Mouse (Mus musculus): ENCODE measurements around the gene Prep.
"Not testable (repeated sequence)": the region's sequence is repeated elsewhere in the genome, so short reads cannot be mapped to it uniquely, and the experiment has no call there.

Gene Prep

DNA sequence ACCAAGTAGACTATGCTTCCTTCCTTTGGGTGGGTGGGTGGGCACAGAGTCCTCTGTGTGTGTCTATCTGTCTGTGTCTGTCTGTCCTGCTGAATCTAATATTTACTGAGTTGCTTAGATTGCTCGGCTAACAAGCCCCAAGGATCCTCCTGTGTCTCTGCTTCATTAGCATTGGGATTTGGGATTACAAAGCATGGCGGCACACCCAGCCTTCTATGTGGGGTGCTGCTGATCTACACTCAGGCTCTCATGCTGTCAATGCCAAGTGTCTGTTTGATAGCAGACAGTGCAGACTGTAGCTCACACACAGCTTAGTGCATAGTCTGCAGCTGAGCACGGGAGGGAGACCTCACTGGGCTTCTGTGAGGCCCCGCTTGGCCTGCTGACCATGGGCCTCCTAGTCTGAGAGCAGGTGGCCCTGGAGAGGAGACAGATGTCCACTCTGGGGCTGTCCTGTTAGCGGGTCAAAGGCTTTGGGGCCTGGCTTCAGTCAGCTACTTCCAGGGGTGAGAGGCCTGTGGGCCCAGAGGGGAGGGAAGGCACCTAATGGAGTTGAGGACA is 8.6 kb downstream of the Prep start:
- no peak for DNase-seq (ENCODE audit: low spot score in 2 of 2)

DNA sequence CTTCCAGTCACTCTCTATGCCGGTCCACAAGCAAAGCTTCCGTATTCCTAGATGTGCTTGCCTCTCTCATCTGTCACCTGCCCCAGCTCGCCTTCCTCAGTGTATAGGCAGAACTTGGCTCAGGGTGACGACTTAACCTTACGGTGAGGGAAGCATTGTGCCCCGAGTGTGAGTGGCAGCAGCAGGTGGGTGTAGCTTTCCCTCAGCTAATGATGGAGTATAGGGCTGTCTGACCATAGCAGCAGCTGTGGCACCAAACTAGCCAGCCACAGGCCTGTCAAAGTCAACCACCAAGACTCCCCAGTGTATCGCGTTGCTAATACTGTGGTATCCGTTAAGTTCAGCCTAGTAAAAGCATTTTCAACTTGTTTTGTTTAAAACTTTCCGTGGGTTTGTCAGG is 9.6 kb downstream of the Prep start:
- no peak for DNase-seq (ENCODE audit: low spot score in 2 of 2)

DNA sequence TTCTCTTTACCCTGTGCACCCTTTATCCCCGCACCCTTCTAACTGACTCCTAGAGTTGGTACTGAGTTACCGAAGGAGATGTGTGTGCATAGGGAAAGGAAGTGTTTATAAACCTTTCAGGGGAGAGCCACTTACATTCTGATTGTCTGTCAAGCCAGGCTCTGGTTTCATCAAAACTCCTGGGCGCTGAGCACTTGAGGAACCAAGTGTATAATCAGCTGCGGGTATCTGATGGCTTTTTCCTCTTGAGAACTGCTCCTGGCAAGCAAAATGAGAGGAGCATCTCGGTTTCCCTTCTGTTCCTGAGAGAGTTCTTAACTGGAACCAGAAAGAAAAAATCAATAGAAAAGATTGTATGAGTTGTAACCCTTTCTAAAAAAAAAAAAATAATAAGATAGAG is 10.3 kb downstream of the Prep start:
- no peak for DNase-seq (ENCODE audit: low spot score in 2 of 2)

DNA sequence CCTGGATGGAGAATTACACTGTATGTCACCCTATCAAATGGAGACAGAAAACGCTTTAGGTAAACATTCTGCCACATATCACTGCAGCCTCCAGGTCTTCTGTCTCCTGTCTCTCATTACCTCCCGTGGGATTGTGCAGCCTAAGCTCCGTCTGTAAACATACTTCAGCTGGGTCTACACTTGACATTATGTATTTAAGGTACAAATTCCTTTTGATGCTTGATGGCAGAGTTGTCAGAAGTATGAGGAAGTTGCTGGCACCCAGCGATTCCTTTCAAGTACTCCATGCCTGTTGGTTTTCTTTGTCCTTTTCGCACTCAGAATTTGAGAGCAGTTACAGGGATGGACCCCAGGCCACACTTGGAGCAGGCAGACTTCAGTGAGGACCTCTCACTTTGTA is 12.8 kb downstream of the Prep start:
- no peak for DNase-seq (ENCODE audit: low spot score in 2 of 2)

DNA sequence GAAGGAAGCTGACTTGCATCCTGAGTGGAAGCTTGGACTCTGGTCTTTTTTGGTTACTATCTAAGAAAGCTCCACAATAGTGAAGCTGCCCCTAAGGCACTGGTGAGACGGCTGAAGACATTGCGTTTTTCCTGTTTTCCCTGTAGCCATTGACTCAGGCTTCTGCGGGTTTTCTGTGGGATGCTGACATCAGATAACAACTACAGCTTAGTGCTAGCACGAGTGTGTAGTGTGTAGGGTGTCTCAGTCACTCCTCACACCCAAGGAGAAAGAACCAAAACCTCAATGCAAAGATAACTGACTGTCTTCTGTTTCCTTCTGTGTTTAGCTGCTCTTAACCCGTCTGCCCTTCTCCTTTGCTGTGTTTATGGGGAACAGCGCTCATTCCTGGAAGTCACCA is 13.5 kb downstream of the Prep start:
- DNase-seq (ENCODE audit: low spot score in 2 of 2) = no peak

DNA sequence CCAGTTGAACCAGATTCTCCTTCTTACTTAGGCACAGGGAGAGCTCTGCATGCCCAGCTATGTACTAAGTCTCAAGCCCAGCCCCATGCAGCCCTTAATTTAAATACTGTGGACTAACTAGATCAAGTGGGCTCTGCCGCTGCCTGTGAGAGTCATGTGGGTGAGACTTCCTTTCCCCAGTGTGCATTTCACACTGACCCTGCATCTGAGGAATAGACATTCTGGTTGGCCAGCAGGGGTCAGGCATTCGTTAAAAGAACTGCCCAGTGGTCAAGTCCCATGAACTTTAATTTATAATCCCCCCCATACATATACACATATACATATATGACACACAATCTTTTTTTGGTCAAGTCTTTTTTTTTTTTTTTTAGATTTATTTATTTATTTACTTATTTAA is 15.7 kb downstream of the Prep start:
- DNase-seq (ENCODE audit: low spot score in 2 of 2) = peak in 1 of 2 experiments; percentile 10

DNA sequence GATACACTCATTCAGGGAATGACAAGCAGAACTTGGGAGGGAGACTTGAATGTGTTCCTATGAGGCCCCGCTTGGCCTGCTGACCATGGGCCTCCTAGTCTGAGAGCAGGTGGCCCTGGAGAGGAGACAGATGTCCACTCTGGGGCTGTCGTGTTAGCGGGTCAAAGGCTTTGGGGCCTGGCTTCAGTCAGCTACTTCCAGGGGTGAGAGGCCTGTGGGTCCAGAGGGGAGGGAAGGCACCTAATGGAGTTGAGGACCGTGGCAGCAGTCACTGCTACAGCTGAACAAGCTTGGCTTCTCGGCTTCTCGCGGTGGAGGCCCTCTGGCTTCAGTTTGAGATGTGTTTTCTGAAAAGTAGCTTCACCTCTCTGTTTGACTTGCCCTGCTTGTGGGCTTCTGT is 17.0 kb downstream of the Prep start:
- not testable (repeated sequence) for DNase-seq (ENCODE audit: low spot score in 2 of 2)

DNA sequence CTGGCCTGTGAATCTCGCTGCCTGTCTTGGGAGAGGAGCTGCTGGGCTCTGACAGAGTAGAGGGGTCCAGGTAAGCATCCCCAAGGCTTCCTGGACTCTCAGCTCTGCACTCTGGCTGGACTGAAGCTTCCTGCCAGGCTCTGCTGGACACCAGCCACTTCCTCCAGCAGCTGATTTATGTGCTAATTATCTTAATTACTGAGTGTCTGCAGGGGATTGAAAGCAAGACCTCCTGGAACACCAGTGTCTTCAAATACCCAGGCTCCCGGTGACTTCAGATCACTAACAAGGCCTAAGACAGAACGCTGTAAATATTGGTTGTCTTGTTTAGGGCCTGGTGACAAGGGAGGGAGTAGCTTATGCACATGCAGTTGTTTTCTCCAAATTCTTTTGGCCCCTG is 17.5 kb downstream of the Prep start:
- DNase-seq (ENCODE audit: low spot score in 2 of 2) = no peak

DNA sequence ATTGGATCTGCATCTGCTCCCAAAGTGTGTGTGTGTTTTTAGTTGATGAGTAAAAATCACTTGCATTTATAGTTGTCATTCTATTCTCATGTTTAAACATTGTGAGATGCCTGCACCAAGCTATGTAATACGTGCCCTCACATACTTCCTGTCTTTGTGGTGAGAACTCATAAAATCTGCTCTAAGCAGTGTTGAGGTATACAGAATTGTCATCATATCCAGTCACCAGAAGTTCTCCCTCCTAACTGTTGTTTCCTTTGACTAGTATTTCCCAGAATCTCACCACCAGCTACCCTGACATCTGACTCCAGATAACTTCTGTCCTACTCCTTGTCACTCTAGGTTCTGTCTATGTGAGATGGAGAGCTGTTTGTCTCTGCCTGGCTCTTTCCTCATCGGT is 18.3 kb downstream of the Prep start:
- DNase-seq (ENCODE audit: low spot score in 2 of 2) = no peak

DNA sequence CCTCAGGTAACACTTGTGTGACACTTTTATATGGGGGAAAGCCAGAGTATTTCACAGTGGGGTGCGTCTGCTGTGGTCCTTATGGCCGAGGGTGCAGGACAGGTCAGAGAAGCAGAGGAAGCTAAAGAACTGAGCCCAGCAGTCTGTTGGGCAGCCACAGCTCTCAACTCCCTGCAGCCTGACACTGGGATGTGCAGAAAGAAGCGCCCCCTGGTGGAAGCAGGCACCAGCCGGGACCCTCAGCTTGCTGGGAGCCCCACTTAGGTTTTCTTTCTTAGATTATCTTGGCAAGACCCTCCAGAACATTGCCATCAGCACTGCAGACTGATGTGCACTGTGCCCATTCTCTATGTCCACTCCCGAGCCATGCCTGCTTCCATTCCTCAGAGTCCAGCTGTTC is 19.6 kb downstream of the Prep start:
- DNase-seq (ENCODE audit: low spot score in 2 of 2) = peak in 1 of 2 experiments; percentile 12

DNA sequence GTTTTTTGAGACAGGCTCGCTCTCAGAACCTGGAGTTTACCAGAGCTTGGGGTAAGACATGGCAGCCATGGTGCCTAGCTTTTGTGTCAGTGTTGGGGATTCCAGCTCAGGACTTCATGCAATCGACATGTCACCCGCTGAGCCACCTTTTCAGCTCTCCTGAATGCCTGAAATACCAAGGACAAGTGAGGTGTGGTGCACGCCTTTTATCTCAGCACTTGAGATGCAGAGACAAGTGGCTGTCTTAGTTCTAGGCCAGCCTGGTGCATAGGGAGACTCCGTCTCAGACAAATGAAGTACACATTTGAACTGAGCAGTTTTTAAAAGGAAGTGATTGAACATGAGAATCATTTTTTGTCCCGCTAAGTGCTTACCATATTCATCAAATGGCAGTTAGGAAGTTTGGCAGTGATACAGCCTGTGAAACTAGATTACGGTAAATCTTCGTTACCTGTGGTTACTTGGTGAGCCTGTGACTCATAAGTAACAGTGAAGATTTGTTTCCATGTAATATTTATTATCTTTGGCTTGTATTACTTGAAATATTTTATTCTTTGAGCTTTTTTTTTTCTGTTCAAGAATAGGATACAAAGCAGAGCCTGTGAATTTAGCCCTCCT is 24.6 kb downstream of the Prep start:
- DNase-seq (ENCODE audit: low spot score in 2 of 2) = no peak

DNA sequence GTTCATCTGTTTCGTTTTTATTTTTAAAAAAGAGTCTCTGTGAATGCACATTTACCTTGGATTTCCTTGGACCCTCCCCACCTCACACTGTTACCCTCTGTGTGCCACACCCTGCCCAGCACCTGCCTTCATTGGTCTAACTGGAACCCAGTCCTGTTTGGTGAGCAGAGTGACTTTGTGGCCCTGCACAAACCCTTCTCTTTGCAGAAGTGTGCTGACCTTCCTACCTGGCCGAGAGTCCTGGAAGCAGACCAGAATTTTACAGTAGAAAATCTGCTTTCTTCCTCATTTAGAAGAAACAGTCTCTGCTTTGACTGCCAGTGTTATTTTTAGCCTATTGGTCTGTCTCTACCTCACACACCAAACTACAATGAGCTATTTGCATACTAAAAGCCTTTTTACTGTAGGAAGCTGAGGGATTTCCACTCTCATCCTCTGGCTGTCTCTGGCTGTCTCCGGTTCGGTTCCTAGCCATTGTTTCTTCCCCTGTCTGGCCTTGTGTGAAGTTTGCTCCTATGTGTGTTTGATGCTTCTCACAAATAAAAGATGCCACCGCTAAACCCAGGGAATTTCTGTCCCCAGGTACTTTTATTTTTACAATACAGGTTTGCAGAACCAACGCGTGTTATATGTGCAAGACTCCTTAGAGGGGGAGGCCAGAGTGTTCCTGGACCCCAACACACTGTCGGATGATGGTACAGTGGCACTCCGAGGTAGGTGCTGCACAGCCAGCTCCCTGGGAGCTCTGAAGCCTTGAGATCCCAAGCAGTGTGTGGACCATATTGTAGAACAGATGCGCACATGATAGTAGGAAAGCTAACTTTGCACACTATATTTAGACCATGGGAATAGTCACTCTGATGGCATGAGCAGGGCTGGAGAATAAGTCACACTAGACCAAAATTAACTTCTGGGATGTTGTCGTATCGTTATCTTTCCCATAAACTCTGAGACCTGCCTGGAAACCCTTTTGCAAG is 25.4 kb downstream of the Prep start:
- DNase-seq (ENCODE audit: low spot score in 2 of 2) = no peak

DNA sequence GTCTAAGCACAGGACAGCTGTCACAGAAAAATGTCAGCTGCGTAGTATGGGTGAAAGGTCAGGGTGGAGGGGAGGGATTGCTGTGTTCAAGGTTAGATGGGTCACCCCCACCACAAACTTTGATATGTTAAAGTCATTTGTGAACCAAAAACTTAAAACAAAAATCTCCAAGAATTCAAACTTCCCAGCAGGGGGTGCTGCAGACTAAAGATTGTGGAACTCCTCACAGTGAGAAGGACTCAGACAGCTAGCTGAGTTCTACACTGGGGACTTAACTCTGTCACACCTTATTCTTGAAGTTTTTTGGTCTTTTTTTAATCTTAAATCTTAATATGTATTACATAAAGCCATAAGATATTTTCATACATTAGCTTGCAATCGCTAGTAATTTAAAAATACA is 31.7 kb downstream of the Prep start:
- peak in 1 of 2 experiments; percentile 44 for DNase-seq (ENCODE audit: low spot score in 2 of 2)

DNA sequence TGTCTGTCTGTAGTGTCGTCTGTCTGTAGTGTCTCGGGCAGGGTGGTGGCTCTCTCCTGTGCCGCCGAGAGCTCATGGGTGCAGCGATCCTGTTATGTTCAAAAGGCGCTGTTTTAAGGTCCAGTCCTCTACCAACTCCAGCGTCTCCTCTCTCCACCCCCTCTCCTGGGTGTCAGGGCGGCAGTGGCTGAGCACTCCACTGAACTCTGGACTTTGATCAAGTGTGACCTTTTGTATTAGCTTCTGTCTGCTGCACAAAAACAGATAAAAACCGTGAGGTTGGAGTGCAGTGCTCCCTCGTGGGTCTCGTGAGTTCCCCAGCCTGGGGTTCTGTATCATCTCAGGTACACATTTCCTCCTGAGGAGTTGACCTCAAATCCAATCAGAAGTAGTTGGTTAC is 33.5 kb downstream of the Prep start:
- DNase-seq (ENCODE audit: low spot score in 2 of 2) = no peak

DNA sequence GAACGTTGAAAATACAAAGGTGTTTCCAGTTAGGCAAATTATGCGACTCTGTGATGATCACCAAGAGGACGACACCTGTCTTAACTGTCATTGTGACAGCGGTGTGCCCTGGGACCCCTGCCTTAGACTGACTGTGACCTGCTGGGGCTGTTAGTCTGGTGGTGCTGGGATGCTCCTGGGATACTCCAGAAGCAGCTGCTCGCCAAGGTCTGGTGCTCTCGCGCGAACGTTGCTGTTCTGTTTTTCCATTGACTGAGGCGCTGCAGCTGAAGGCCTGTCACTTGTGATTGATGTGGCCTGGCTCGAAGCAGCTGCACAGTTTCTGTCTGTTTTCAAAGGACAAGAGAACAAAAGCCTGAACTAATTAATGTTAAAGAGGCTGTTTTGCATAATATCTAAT is 36.2 kb downstream of the Prep start:
- DNase-seq (ENCODE audit: low spot score in 2 of 2) = no peak

DNA sequence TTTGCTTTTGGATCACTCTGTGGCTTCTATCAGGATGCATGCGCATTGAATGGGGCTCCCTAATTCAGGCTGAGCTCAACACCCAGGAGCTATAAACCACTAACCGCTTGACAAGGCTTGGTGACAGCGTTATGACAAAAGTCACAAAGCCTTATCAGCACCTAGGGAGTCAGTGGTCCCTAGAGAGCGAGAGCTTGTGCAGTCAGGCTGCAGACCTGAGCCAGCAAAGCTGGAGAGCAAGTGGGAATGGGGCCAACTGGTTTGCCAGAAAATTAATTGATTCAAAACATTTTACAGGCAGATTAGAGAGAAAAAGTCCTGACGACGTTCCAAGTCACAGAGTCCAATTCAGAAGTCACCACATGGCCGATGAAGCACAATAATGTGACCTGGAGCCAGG is 37.1 kb downstream of the Prep start:
- DNase-seq (ENCODE audit: low spot score in 2 of 2) = peak in 1 of 2 experiments; percentile 13

DNA sequence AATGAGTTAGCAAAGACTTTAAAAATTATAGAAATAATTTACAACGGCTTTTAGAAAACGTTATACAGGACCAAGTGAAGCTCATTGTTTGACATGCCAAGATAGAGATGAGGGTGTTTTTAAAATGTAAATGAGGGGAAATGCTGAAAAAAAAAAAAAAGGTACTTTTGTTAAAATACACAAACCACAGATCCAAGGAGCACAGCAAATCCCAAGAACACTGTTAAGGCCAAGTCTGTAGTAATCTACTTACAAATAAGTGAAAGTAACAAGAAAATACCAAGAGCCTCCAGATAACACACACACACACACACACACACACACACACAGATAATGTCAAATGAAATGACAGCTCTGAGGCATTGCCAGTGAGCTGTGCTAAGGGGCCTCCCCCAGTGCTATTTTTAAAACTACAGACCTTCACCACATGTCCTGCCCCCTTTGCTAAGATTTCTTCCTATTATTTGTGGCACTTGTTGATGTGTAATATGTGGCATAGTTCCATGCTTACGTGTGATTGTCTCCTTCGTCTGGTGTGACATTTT is 37.6 kb downstream of the Prep start:
- peak in 1 of 2 experiments; percentile 32 for DNase-seq (ENCODE audit: low spot score in 2 of 2)

DNA sequence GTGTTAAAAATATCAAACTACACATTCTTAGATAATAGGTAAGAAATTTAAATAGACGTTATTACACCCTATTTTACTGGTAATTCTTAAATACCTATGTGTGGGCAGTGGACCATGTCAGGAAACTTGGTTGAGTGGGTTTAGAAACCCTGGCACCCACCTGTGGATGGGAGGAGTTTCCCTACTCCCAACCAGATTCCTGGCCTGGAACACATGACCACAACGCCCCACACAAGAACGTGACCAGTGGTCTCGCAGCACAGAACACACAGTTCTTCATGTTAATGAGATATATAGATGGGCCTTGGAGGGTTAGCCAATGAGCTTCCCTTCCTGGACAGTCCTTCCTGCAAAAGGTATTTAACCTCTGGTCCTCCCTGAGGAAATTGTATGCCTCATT is 39.5 kb downstream of the Prep start:
- DNase-seq (ENCODE audit: low spot score in 2 of 2) = no peak

DNA sequence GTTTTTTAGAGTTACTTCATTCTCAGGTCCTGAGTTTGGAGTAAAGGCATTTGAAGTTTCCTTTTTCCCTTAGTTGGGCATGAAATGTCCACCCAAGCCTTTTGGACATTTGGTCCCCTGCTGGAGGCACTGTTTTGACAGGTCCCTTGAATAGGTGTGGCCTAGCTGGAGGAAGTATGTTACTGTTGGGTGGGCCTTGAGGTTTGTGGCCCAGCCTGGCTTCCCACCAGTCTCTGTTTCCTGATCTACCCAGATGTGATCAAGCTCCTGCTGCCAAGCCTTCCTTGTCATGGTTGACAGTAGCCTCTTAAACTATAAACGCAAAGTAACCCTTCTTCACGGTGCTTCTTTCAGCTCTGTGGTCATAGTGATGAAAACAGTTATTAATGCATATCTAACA is 40.3 kb downstream of the Prep start:
- DNase-seq (ENCODE audit: low spot score in 2 of 2) = no peak

DNA sequence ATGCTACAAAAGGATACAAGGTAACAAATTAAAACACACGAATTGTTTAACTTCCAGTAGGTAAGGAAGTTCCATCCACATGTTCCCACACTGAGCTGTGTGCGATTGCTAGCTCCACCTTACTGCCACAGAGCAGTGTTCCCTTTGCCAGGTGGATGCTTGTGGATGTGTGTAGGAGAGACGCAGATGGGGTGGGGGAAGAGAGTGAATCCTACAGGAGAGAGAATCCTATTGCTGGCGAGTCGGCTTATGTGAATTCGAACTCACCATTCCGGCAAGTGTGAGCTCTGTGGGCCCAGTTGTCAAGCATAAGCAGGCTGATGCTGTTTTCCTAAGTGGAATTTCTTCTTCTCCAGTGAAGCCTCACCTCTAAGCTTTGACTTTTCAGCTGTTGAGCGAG is 42.0 kb downstream of the Prep start:
- no peak for DNase-seq (ENCODE audit: low spot score in 2 of 2)

DNA sequence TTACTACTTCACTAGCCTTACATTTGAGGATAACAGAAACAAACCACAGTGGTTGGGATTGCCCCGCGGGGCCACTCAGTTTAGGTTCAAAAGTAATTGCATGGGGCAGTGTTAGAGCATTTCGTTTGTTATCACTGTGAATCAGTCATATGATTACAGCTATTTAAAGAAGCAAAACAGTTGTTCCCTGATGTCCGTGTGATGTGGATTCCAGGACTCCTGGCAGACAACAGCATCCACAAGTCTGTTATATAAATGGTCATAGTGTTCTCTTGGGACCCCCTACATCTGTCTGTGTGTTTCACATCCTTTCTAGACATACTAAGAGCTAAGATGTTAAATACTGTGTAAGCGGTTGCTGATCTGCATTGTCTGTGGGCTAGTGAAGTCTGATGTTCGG is 43.0 kb downstream of the Prep start:
- DNase-seq (ENCODE audit: low spot score in 2 of 2) = no peak

DNA sequence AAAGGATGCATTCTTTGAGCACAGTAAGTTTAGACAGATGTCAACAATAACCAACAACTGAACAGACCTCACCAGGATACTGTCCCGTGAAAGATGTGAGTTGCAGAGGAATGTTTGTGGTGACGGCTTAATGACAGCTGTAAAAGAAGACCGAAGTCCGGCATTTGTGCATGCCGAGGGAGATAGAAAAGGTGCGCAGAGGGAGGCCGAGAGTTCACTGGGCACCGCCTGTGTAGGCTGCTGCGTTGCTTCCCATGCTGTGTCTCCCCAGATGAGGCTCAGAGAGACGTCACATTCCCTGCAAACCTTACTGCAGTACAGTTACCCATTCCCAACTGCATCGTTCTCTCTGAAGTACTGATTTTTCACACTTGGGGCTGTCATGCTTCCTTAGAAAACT is 45.9 kb downstream of the Prep start:
- DNase-seq (ENCODE audit: low spot score in 2 of 2) = no peak

DNA sequence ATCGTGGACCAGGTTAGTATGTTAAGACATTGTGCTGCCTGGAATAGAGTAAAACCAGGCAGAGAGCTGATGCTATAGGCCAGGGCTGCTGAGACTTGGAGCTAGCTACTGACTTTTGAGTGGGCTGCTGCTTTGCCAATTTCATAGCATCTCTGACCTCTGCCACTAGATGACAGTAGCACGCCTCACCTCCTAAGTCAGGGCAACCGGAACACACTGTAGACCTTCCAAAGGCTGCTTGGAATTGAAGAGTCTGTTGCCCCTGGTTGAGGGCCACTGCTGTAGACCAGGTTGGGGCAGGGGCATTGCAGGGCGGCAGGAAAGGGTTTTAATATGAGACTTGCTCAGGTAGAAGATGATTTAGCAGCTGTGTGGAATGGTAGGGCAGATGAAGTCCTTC is 47.5 kb downstream of the Prep start:
- no peak for DNase-seq (ENCODE audit: low spot score in 2 of 2)
